Mouse (Mus musculus) right cerebral cortex, adult 18-20 months (tissue): Measurements from ENCODE around the gene Gm3298.
"Not testable (repeated sequence)": the region's sequence is repeated elsewhere in the genome, so short reads cannot be mapped to it uniquely, and the experiment has no call there.

ENCODE experiments used
- DNase-seq: peaks from one replicate; pipeline ENCODE4 v3.0.0; 2022; ENCODE audit warnings: mixed read lengths

Gene Gm3298

GRCm38 (mm10) chr14:5015591-5015990, at the start of gene Gm3298:
Gene Gm3298 (plus strand): TSS chr14:5015891.
- DNase-seq = not testable (repeated sequence)

- not testable (repeated sequence) for DNase-seq
Observed at GRCm38 (mm10) chr14:4983635-4984034, 32.1 kb upstream of the Gm3298 start, which contains the start of gene Gm8297. Gene Gm8297 (plus strand): TSS chr14:4983935.

DNA sequence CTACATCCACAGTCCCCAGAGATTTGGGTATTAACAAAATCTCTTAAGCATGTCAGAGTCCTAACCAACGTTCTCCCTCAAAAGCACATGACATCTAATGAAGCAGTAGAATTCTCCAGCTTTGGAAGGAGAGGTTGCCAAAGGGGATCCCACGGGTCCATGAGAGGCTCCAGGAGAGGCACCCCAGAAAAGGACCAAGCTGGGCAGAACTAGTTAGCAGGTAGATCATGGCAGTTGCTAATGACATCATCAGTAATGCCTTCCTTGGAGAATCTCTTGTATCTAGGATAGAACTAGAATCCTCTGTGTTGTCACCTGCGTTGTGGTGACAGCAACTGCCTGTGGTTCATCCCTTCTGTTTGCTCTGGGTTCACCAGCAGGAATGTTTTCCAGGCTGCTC, 34.6 kb downstream of the Gm3298 start, which contains the start of gene 4930555G01Rik:
Gene 4930555G01Rik (plus strand): TSS at position 301 of the 400 bp plus-strand sequence.
- not testable (repeated sequence) for DNase-seq
